Mouse (Mus musculus) heart, adult 18-20 months (tissue): ENCODE data around the gene Mapk8ip3. TPM values are rescaled to one million over a fixed set of nuclear protein-coding genes. Genes with fewer than 3 reads are reported as not detected.

Source experiments
- DNase-seq, 2 experiments: peaks; one replicate each; pipeline ENCODE4 v3.0.0; 2021 to 2022; ENCODE audit warnings: mixed read lengths in 1 of 2
- total RNA-seq, 2 experiments: library from RNA; stranded (reverse); gene quantifications; 2 replicates each; pipeline ENCODE4 v1.2.3; 2021

Mapk8ip3 gene
- total RNA-seq, 2 experiments from 2014 or later, result 55.9 to 64.8 TPM

- no peak for DNase-seq
Measured at GRCm38 (mm10) chr17:24849733-24850064, 87.1 kb downstream of the Mapk8ip3 start.

- DNase-seq, result peak in 1 of 2 experiments; percentile 16
Measured at GRCm38 (mm10) chr17:24848600-24849031, 88.2 kb downstream of the Mapk8ip3 start.

GRCm38 (mm10) chr17:24847386-24847785 is 89.4 kb downstream of the Mapk8ip3 start:
- no peak for DNase-seq

GRCm38 (mm10) chr17:24844525-24844924 is 92.3 kb downstream of the Mapk8ip3 start:
- DNase-seq, result no peak

- DNase-seq, result no peak
Measured at GRCm38 (mm10) chr17:24842631-24843030, 94.1 kb downstream of the Mapk8ip3 start.

Other genes with a start within 250 kb of the Mapk8ip3 start
- under 1 TPM in 1 of 2 experiments, not detected in 1; 0.17 TPM for gene Syngr3, start 247.0 kb downstream of the Mapk8ip3 start, total RNA-seq
- 10 to 100 TPM; 24.0 to 24.3 TPM for gene Gfer, start 240.8 kb downstream of the Mapk8ip3 start, total RNA-seq
- under 1 TPM; 0.77 to 0.99 TPM for gene Noxo1, start 240.7 kb downstream of the Mapk8ip3 start, total RNA-seq
- gene Tbl3, start 229.3 kb downstream of the Mapk8ip3 start, total RNA-seq, result 10 to 100 TPM; 18.0 to 20.1 TPM
- gene Rnf151, start 218.9 kb downstream of the Mapk8ip3 start, total RNA-seq, result not detected
- gene Rps2, start 218.9 kb downstream of the Mapk8ip3 start, total RNA-seq, result 100 to 1,000 TPM; 701 to 738 TPM
- 1,000 to 10,000 TPM in 1 of 2 experiments, 100 to 1,000 TPM in 1; 976 to 1,178 TPM for gene Ndufb10, start 212.5 kb downstream of the Mapk8ip3 start, total RNA-seq
- 100 to 1,000 TPM; 390 to 433 TPM for gene Rpl3l, start 209.2 kb downstream of the Mapk8ip3 start, total RNA-seq
- 100 to 1,000 TPM; 181 to 183 TPM for gene Msrb1, start 200.3 kb downstream of the Mapk8ip3 start, total RNA-seq
- gene Hs3st6, start 184.0 kb downstream of the Mapk8ip3 start, total RNA-seq, result under 1 TPM in 1 of 2 experiments, not detected in 1; 0.33 TPM
- gene Meiob, start 132.7 kb downstream of the Mapk8ip3 start, total RNA-seq, result under 1 TPM in 1 of 2 experiments, not detected in 1; 0.15 TPM
- gene Hagh, start 96.8 kb downstream of the Mapk8ip3 start, total RNA-seq, result 10 to 100 TPM; 86.0 to 91.0 TPM
- 10 to 100 TPM; 92.1 to 96.6 TPM for gene Fahd1, start 86.6 kb downstream of the Mapk8ip3 start, total RNA-seq
- 10 to 100 TPM; 12.0 to 12.4 TPM for gene Igfals, start 71.0 kb downstream of the Mapk8ip3 start, total RNA-seq
- 10 to 100 TPM; 20.0 to 21.3 TPM for gene Nubp2, start 50.6 kb downstream of the Mapk8ip3 start, total RNA-seq
- 10 to 100 TPM; 28.1 to 34.0 TPM for gene Spsb3, start 50.3 kb downstream of the Mapk8ip3 start, total RNA-seq
- 10 to 100 TPM; 18.4 to 22.3 TPM for gene Eme2, start 41.9 kb downstream of the Mapk8ip3 start, total RNA-seq
- 100 to 1,000 TPM in 1 of 2 experiments, 10 to 100 TPM in 1; 99.9 to 125 TPM for gene Mrps34, start 41.9 kb downstream of the Mapk8ip3 start, total RNA-seq
- 10 to 100 TPM; 33.8 to 36.0 TPM for gene Nme3, start 40.5 kb downstream of the Mapk8ip3 start, total RNA-seq
- gene Jpt2, start 23.7 kb upstream of the Mapk8ip3 start, total RNA-seq, result 10 to 100 TPM in 1 of 2 experiments, 1 to 10 TPM in 1; 8.9 to 11.2 TPM
- gene Cramp1l, start 78.8 kb upstream of the Mapk8ip3 start, total RNA-seq, result 10 to 100 TPM in 1 of 2 experiments, 1 to 10 TPM in 1; 9.5 to 10.7 TPM
- 1 to 10 TPM; 3.5 to 5.5 TPM for gene Ift140, start 79.1 kb upstream of the Mapk8ip3 start, total RNA-seq
- gene Tmem204, start 146.6 kb upstream of the Mapk8ip3 start, total RNA-seq, result 10 to 100 TPM; 41.5 to 48.0 TPM
- 10 to 100 TPM; 11.1 to 14.5 TPM for gene Telo2, start 179.0 kb upstream of the Mapk8ip3 start, total RNA-seq
- 1 to 10 TPM; 2.5 to 3.0 TPM for gene Ptx4, start 183.8 kb upstream of the Mapk8ip3 start, total RNA-seq
- gene Clcn7, start 196.4 kb upstream of the Mapk8ip3 start, total RNA-seq, result 10 to 100 TPM; 26.2 to 31.3 TPM
- gene Ccdc154, start 225.5 kb upstream of the Mapk8ip3 start, total RNA-seq, result not detected
- not detected for gene Gm38655, start 238.5 kb upstream of the Mapk8ip3 start, total RNA-seq
- 10 to 100 TPM; 21.3 to 24.1 TPM for gene BC003965, start 247.6 kb upstream of the Mapk8ip3 start, total RNA-seq